Mouse (Mus musculus) frontal cortex, adult 2 months (tissue): Measurements from ENCODE around the gene Fam196b. TPM values are rescaled to one million over a fixed set of nuclear protein-coding genes. Genes with fewer than 3 reads are reported as not detected.
A peak's percentile ranks its signal among the peaks of the same experiment; 100 is the strongest.

ENCODE experiments used
- DNase-seq, 2 experiments: peaks; one replicate each; pipeline ENCODE4 v3.0.0; 2022; ENCODE audit warnings: low spot score in 1 of 2; ENCODE audit errors: extremely low spot score in 1 of 2
- polyA plus RNA-seq: library from polyadenylated mRNA; depleted of rRNA; stranded (reverse); fragments of >200 nt; gene quantifications from 2 replicates; pipeline ENCODE4 v1.2.3, GENCODE M21; 2012

The Fam196b gene
- polyA plus RNA-seq, 1 experiment: 8.3 TPM

GRCm38 (mm10) chr11:34398555-34398954 lies 83.9 kb downstream of the Fam196b start:
- DNase-seq: no peak

- DNase-seq: peak in 1 of 2 experiments; percentile 47
Measured at GRCm38 (mm10) chr11:34401343-34401742, 86.7 kb downstream of the Fam196b start.

- DNase-seq: no peak
Measured at GRCm38 (mm10) chr11:34405311-34405710, 90.7 kb downstream of the Fam196b start.

- DNase-seq: no peak
Measured at GRCm38 (mm10) chr11:34406309-34406708, 91.7 kb downstream of the Fam196b start.

- DNase-seq: no peak
Measured at GRCm38 (mm10) chr11:34406850-34407249, 92.2 kb downstream of the Fam196b start.

GRCm38 (mm10) chr11:34415884-34416618 lies 101.4 kb downstream of the Fam196b start:
- no peak for DNase-seq

- no peak for DNase-seq
Measured at GRCm38 (mm10) chr11:34416619-34416979, 102.0 kb downstream of the Fam196b start.

GRCm38 (mm10) chr11:34421061-34421460 lies 106.4 kb downstream of the Fam196b start:
- peak; percentile 78 to 80 for DNase-seq

GRCm38 (mm10) chr11:34424546-34424945 lies 109.9 kb downstream of the Fam196b start:
- no peak for DNase-seq

GRCm38 (mm10) chr11:34427212-34427611 lies 112.6 kb downstream of the Fam196b start:
- DNase-seq: no peak

GRCm38 (mm10) chr11:34430940-34431339 lies 116.3 kb downstream of the Fam196b start:
- no peak for DNase-seq

GRCm38 (mm10) chr11:34431371-34431770 lies 116.7 kb downstream of the Fam196b start:
- DNase-seq: no peak

- no peak for DNase-seq
Measured at GRCm38 (mm10) chr11:34431978-34432377, 117.4 kb downstream of the Fam196b start.

- DNase-seq: no peak
Measured at GRCm38 (mm10) chr11:34437446-34437845, 122.8 kb downstream of the Fam196b start.

GRCm38 (mm10) chr11:34438429-34438828 lies 123.8 kb downstream of the Fam196b start:
- DNase-seq: no peak

GRCm38 (mm10) chr11:34447891-34448290 lies 133.3 kb downstream of the Fam196b start:
- DNase-seq: no peak

GRCm38 (mm10) chr11:34449944-34450343 lies 135.3 kb downstream of the Fam196b start:
- no peak for DNase-seq

GRCm38 (mm10) chr11:34467056-34467455 lies 152.4 kb downstream of the Fam196b start:
- DNase-seq: no peak

- DNase-seq: no peak
Measured at GRCm38 (mm10) chr11:34468571-34468970, 153.9 kb downstream of the Fam196b start.

GRCm38 (mm10) chr11:34469792-34470191 lies 155.2 kb downstream of the Fam196b start:
- no peak for DNase-seq
